Comparison of ENCODE assay signal across 22 mouse cellular contexts in genomic region chr4:140871851-140872685, GRCm38 (mm10). TPM values are rescaled to one million over a fixed set of nuclear protein-coding genes. Genes with fewer than 3 reads are reported as not detected.
DNase-seq lines count a peak whose midpoint lies in the region; ATAC-seq and TF ChIP-seq lines count a peak whose summit lies in the region.
"Had no signal": no experiment of that assay in that cellular context is flagged by ENCODE, and none has a peak within 500 bp of the region (broad histone marks: within the 10 kb centered on the region; RNA-seq: fewer than 3 reads in every experiment).

No protein-coding gene starts in this region.

- peak; percentile 14 for DNase-seq in kidney, postnatal 14 days
- no peak for DNase-seq in kidney, adult 2 months
- peak; percentile 62 for DNase-seq in 416B (ENCODE audit: low read depth)
- no peak for DNase-seq in embryo, embryonic 9.5 days (ENCODE audit: extremely low spot score)
- no peak for DNase-seq in thymus, postnatal 4 days
- no peak for DNase-seq in heart, adult 18-20 months
- DNase-seq: adrenal gland, adult 2 months; cerebellum, adult 9-10 months; embryo, embryonic 11 days; gastrocnemius, adult 2 months; midbrain, embryonic 14.5 days; right cerebral cortex, postnatal 25 days had no signal

- no peak overlapping the region for H3K4me3 ChIP-seq in kidney, adult 2 months (ENCODE audit: insufficient read depth, low read depth, low read length)
- H3K4me3 ChIP-seq in liver, embryonic 15.5 days (replicated peaks): no peak overlapping the region
- H3K4me3 ChIP-seq: forebrain, embryonic 15.5 days; gastrocnemius, adult 2 months; heart, embryonic 13.5 days; hindbrain, embryonic 10.5 days; limb, embryonic 10.5 days; lung, embryonic 15.5 days had no signal

- no peak overlapping the region for H3K4me2 ChIP-seq in liver, embryonic 15.5 days
- H3K4me2 ChIP-seq: forebrain, embryonic 15.5 days; heart, embryonic 13.5 days; lung, embryonic 15.5 days had no signal

- TF ChIP-seq POLR2A in kidney, adult 2 months (IDR thresholded peaks at IDR 0.05; ENCODE audit: low read depth, low read length): no peak

- WGBS in kidney, adult 2 months: 79% methylated on average over 8 of the region's 8 CpGs
- 54% methylated on average over 8 of the region's 8 CpGs for WGBS in liver, embryonic 15.5 days (ENCODE audit: insufficient replicate concordance)

- no peaks in the 10 kb centered on the region for H3K36me3 ChIP-seq in kidney, adult 2 months (ENCODE audit: control insufficient read depth, insufficient read depth, low read length)
- no peaks in the 10 kb centered on the region for H3K36me3 ChIP-seq in liver, embryonic 15.5 days (replicated peaks)
- H3K36me3 ChIP-seq: forebrain, embryonic 15.5 days; heart, embryonic 13.5 days; hindbrain, embryonic 10.5 days; limb, embryonic 10.5 days; lung, embryonic 15.5 days had no signal

- TF ChIP-seq CTCF in kidney, adult 2 months (conservative IDR thresholded peaks at IDR 0.05; ENCODE audit: insufficient read depth, insufficient read length, low read depth, low read length): no peak

- no peaks in the 10 kb centered on the region for H3K9me3 ChIP-seq in liver, embryonic 15.5 days (replicated peaks)
- H3K9me3 ChIP-seq: forebrain, embryonic 15.5 days; limb, embryonic 10.5 days; lung, embryonic 15.5 days had no signal

- H3K27me3 ChIP-seq in kidney, adult 2 months (replicated peaks; ENCODE audit: control insufficient read depth, insufficient read depth, low read length): no peaks in the 10 kb centered on the region
- H3K27me3 ChIP-seq in liver, embryonic 15.5 days: peaks cover 49% of the 10 kb centered on the region
- H3K27me3 ChIP-seq: forebrain, embryonic 15.5 days; lung, embryonic 15.5 days had no signal

- H3K4me1 ChIP-seq in kidney, adult 2 months (ENCODE audit: control insufficient read depth, insufficient read depth, low read length): no peaks in the 10 kb centered on the region
- peaks cover 50% of the 10 kb centered on the region for H3K4me1 ChIP-seq in liver, embryonic 15.5 days (replicated peaks)

- peak; percentile 40 for ATAC-seq in common myeloid progenitor, adult 5-6 weeks (replicated peaks; ENCODE audit: low read depth, poor library complexity, severe bottlenecking)
- 0 out of 2 replicates have a peak, but pooled peaks have one; percentile 12 for ATAC-seq in liver, embryonic 15.5 days (ENCODE audit: insufficient read depth)
- ATAC-seq: CD4-positive, CD25-positive, alpha-beta regulatory T cell, adult 4 months; forebrain, embryonic 15.5 days had no signal

- no peak overlapping the region for H3K9ac ChIP-seq in liver, embryonic 15.5 days
- H3K9ac ChIP-seq: forebrain, embryonic 15.5 days; heart, embryonic 13.5 days; lung, embryonic 15.5 days had no signal

- H3K27ac ChIP-seq in kidney, adult 2 months (ENCODE audit: insufficient read depth, low read depth, low read length): no peak overlapping the region
- H3K27ac ChIP-seq in liver, embryonic 15.5 days (replicated peaks): 0 out of 2 replicates have a peak overlapping the region, but pooled peaks have one; percentile 3
- H3K27ac ChIP-seq: forebrain, embryonic 15.5 days; gastrocnemius, adult 2 months; heart, embryonic 13.5 days; hindbrain, embryonic 10.5 days; limb, embryonic 10.5 days; lung, embryonic 15.5 days had no signal

RNA-seq across cellular contexts. Expression of gene Padi1, which starts 26.5 kb away (rescaled TPM):
- polyA plus RNA-seq in kidney, adult 2 months (2012; rRNA removed): 0.13 and 0.23 TPM in 2 replicates
- total RNA-seq in common myeloid progenitor, adult 5-6 weeks (2017): not detected in 2 replicates
- 0.02 and 0.03 TPM in 2 replicates for polyA plus RNA-seq in liver, embryonic 15.5 days (2015; fragmentation: Nextera tagmentation; extraction: Ambion mirVana)
- under 1 TPM in 1 of 2 experiments, not detected in 1; 0.23 TPM for total RNA-seq in heart, adult 18-20 months (2021)
- total RNA-seq: adrenal gland, adult 2 months; left cerebral cortex, adult 18-20 months had no signal
- polyA plus RNA-seq: adrenal gland, adult 2 months; forebrain, embryonic 15.5 days; neural tube, embryonic 11.5 days had no signal

RNA-seq across cellular contexts. Expression of gene Padi2, which starts 34.1 kb away (rescaled TPM):
- 4.9 and 5.1 TPM in 2 replicates for polyA plus RNA-seq in kidney, adult 2 months (2012; rRNA removed)
- 14.5 and 17.0 TPM in 2 replicates for total RNA-seq in common myeloid progenitor, adult 5-6 weeks (2017)
- 1.6 and 2.2 TPM in 2 replicates for polyA plus RNA-seq in liver, embryonic 15.5 days (2015; fragmentation: Nextera tagmentation; extraction: Ambion mirVana)
- 1 to 10 TPM in 1 of 2 experiments, under 1 TPM in 1; 0.97 to 1.4 TPM for total RNA-seq in heart, adult 18-20 months (2021)

Comparison
In these comparisons a context has a peak if more than half of its experiments do, and no peak if none do; other contexts are left out.
1. DNase-seq: peak in kidney, postnatal 14 days (single experiment) and 416B (single experiment); none in kidney, adult 2 months (single experiment), embryo, embryonic 9.5 days (single experiment), thymus, postnatal 4 days (single experiment) and heart, adult 18-20 months (0 of 2).